Mouse (Mus musculus) liver, adult 2 months (tissue): ENCODE results near the gene Mylk. TPM values are rescaled to one million over a fixed set of nuclear protein-coding genes. Genes with fewer than 3 reads are reported as not detected.

Source experiments
- DNase-seq: peaks from one replicate; pipeline ENCODE4 v3.0.0-alpha.2; 2011; ENCODE audit warnings: low read depth, low spot score; ENCODE audit errors: extremely low read depth
- H3K27ac ChIP-seq: fragments of 200-500 bp; replicated peaks from 2 replicates; pipeline ENCODE4 v1.5.1; 2012; ENCODE audit warnings: low read depth, mild to moderate bottlenecking, control low read depth, inconsistent platforms, low read length; ENCODE audit not compliant: insufficient read depth
- H3K27me3 ChIP-seq: fragments of 200-500 bp; 2 replicates; pipeline ENCODE4 v1.6.1; 2012; ENCODE audit warnings: mild to moderate bottlenecking, moderate library complexity, low read length, inconsistent platforms; ENCODE audit not compliant: control insufficient read depth, insufficient read depth
- H3K36me3 ChIP-seq: fragments of 200-500 bp; 2 replicates; pipeline ENCODE4 v1.6.1; 2012; ENCODE audit warnings: low read length, inconsistent platforms; ENCODE audit not compliant: control insufficient read depth, insufficient read depth
- H3K4me1 ChIP-seq: fragments of 200-500 bp; 2 replicates; pipeline ENCODE4 v1.6.1; 2011; ENCODE audit warnings: low read length; ENCODE audit not compliant: control insufficient read depth, insufficient read depth
- H3K4me3 ChIP-seq: fragments of 200-500 bp; 2 replicates; pipeline ENCODE4 v1.5.1; 2011; ENCODE audit warnings: low read depth, mild to moderate bottlenecking, control low read depth, low read length, moderate library complexity; ENCODE audit not compliant: insufficient read depth
- H3K79me2 ChIP-seq: fragments of 200-500 bp; 2 replicates; pipeline ENCODE4 v1.6.1; 2012; ENCODE audit warnings: inconsistent platforms, mild to moderate bottlenecking, low read length, moderate library complexity; ENCODE audit not compliant: control insufficient read depth, insufficient read depth
- H3K9ac ChIP-seq: fragments of 200-500 bp; 2 replicates; pipeline ENCODE4 v1.6.1; 2012; ENCODE audit warnings: low read depth, mild to moderate bottlenecking, control low read depth, inconsistent platforms, low read length
- CTCF ChIP-seq: fragments of 200-500 bp; IDR thresholded peaks from 2 replicates; pipeline ENCODE4 v1.5.1; 2011; ENCODE audit warnings: low read depth, low read length, control low read depth
- POLR2A ChIP-seq: fragments of 200-500 bp; IDR thresholded peaks from 2 replicates; pipeline ENCODE4 v1.6.1; 2011; ENCODE audit warnings: low read length, control low read depth; ENCODE audit not compliant: insufficient read depth; ENCODE audit errors: extremely low read depth
- WGBS: fragments of 180-500 bp; shearing (Covaris S2); methylation state at CpG from one replicate; pipeline ENCODE4 v1.1.7; 2018; 5-methylcytosine and 5-hydroxymethylcytosine counted together
- polyA plus RNA-seq: library from polyadenylated mRNA; depleted of rRNA; stranded (reverse); fragments of >200 nt; gene quantifications from 2 replicates; pipeline ENCODE4 v1.2.3, GENCODE M21; 2012
- total RNA-seq: library from RNA; depleted of rRNA; stranded (reverse); fragments of >200 nt; gene quantifications from 2 replicates; pipeline ENCODE4 v1.2.3, GENCODE M21; 2014

Gene Mylk
- total and polyA plus RNA-seq, 2 experiments: 33.0 to 37.7 TPM

DNA sequence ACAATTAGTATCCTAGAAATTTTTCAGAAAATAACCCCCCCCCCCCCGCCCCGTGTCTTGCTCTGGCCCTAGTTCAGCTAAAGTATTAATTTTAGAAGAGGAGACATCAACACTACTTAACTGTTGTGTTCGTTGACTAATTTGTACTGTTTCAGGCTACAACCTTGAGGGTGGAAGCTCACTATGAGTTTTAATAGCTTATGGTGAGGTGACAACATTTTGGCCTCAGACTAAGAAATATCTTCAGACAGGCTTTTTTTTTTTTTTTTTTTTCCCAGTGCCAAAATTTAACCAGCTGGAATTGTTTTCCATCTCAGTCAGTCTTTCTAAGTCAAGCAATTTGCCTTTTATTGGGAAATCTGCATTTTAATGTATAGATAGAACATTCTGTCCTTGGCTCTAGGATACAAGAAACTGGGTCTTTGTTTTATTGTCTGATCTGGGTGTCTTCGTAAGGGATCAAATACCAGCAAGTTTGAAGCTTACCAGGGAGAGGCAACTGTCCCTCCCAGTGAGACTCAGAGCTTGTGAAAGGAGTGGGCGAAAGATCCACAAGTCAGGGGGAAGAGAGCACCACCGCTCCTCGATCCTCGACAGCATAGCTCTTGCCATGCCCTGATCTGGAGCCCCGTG is 19.1 kb downstream of the Mylk start:
- Histone ChIP-seq H3K27ac (no peak overlapping the region), H3K36me3 (no peaks in the 10 kb centered on the region), H3K79me2 (no peaks in the 10 kb centered on the region; the same call in 1 of the 2 replicates), H3K9ac (no peak overlapping the region), H3K27me3 (no peaks in the 10 kb centered on the region), H3K4me3 (no peak overlapping the region), H3K4me1 (no peaks in the 10 kb centered on the region)
- 89% methylated on average over 9 of the region's 9 CpGs for WGBS
- no peak for DNase-seq
- TF ChIP-seq POLR2A (no peak), CTCF (no peak)

DNA sequence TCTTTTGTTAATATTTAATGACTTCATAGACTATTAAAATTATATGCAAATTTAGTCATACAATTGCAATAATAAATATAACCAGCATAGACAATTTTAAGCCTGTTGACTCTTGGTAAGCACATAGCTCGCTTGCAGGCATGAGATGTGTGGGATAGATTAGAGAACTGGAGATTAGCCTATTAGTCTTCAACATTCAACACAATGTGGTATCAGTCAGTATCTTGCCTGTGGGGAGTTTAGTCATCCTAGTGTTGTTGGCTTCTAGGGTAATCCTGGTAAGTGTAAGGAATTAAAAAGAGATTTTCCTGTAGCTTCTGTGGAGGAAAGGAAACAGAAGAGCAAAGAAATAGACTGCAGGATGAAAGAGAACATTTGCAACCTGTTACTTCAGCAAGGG is 20.7 kb downstream of the Mylk start:
- Histone ChIP-seq H3K79me2 (no peaks in the 10 kb centered on the region; the same call in 1 of the 2 replicates), H3K9ac (no peak overlapping the region), H3K4me3 (no peak overlapping the region), H3K4me1 (no peaks in the 10 kb centered on the region), H3K36me3 (no peaks in the 10 kb centered on the region), H3K27me3 (no peaks in the 10 kb centered on the region), H3K27ac (no peak overlapping the region)
- 92% methylated on average over 1 of the region's 1 CpGs for whole genome bisulfite sequencing
- DNase-seq: no peak
- TF ChIP-seq POLR2A (no peak), CTCF (no peak)

DNA sequence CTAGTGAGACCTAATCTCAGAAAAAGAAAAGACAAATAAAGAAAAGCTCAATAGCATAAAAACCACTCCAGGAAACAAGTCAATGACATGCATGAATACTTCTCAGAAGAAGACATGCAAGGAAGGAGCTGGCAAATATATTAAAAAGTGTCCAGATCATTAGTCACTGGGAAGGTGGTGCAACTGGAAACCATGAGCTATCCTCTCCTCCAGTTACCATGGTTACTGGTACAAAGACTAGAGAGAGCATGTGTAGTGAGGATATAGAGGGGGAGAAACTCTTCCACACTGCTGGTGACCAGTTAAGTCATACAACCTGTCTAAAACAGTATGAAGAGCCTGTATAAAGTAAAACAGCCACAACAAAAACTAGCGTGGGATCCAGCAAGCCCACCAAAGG is 21.2 kb downstream of the Mylk start:
- Histone ChIP-seq H3K79me2 (no peaks in the 10 kb centered on the region; the same call in 1 of the 2 replicates), H3K27me3 (no peaks in the 10 kb centered on the region), H3K36me3 (no peaks in the 10 kb centered on the region), H3K4me3 (no peak overlapping the region), H3K4me1 (no peaks in the 10 kb centered on the region), H3K9ac (no peak overlapping the region), H3K27ac (no peak overlapping the region)
- no peak for DNase-seq
- TF ChIP-seq CTCF: no peak
- TF ChIP-seq POLR2A: no peak
- 97% methylated on average over 1 of the region's 1 CpGs for WGBS

DNA sequence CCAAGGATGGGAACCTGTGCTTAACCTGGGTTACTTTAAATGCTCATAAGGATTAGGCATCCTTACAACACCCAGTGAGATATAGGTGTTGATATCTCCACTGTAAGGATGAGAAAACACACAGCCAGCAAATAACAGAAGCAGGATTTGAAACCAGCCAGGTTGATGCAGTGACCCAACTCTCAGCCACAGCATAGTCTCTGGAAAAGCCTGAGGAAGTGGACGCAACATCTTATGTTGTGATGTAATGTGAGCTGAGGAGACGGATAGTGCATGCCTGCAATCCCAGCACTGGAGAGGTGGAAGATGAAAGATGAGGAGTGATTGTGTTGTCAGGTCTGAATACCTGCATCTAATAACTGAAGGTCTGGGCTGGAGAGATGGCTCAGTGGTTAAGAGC is 22.4 kb downstream of the Mylk start:
- DNase-seq: no peak
- Histone ChIP-seq H3K9ac (no peak overlapping the region), H3K27ac (no peak overlapping the region), H3K4me1 (no peaks in the 10 kb centered on the region), H3K27me3 (no peaks in the 10 kb centered on the region), H3K79me2 (no peaks in the 10 kb centered on the region), H3K4me3 (no peak overlapping the region), H3K36me3 (no peaks in the 10 kb centered on the region)
- WGBS: 93% methylated on average over 2 of the region's 2 CpGs
- TF ChIP-seq POLR2A: no peak
- TF ChIP-seq CTCF: no peak

DNA sequence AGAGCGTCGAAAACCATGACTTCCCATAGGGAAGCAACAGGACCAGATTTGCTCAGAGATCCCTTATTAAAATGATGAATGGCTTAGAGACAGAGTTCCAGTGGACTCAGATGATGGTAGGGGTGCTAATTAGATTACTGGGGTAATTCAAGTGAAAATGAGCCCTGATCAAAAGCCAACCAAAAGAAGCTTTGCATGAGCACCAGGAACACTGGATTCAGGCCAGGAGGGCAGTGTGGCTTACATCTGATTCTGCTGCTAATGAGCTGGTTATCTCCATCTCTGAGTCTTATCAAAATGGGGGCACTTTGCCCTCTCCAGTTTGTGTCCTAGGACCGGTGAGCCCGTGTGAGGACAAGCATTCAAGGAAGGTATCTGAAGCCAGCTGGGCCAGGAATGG is 23.4 kb downstream of the Mylk start:
- no peak overlapping the region for H3K27ac ChIP-seq
- H3K36me3 ChIP-seq: no peaks in the 10 kb centered on the region
- TF ChIP-seq CTCF: no peak
- TF ChIP-seq POLR2A: no peak
- H3K27me3 ChIP-seq: no peaks in the 10 kb centered on the region
- H3K79me2 ChIP-seq: no peaks in the 10 kb centered on the region; the same call in 1 of the 2 replicates
- 77% methylated on average over 4 of the region's 4 CpGs for WGBS
- H3K4me3 ChIP-seq: no peak overlapping the region
- no peak for DNase-seq
- no peaks in the 10 kb centered on the region for H3K4me1 ChIP-seq
- H3K9ac ChIP-seq: no peak overlapping the region

DNA sequence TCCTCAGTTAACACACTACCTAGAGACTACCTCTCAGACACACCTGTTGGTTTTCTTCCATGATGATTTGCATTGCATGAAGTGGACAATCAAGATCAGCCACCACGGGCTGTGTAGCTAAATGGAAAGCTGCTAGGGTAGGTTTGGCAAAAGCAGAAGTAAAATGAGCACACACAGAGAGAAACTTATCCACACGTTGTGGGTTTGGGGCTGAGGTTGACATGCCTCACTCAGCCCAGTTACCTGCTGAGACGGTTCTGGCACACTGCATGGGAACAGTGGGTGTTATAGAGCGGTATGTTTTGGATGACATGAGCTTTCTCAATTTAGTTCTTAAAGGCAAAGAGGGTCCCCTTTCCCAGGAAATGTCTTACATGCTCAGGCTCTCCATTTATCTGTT is 25.1 kb downstream of the Mylk start:
- Histone ChIP-seq H3K36me3 (no peaks in the 10 kb centered on the region), H3K79me2 (peaks cover 2% of the 10 kb centered on the region; the same call in 1 of the 2 replicates), H3K4me3 (no peak overlapping the region), H3K27me3 (no peaks in the 10 kb centered on the region), H3K4me1 (no peaks in the 10 kb centered on the region), H3K9ac (no peak overlapping the region), H3K27ac (no peak overlapping the region)
- no peak for DNase-seq
- TF ChIP-seq CTCF (no peak), POLR2A (no peak)
- WGBS: 86% methylated on average over 4 of the region's 4 CpGs
